Mouse (Mus musculus) heart, adult 18-20 months (tissue): ENCODE data around the gene Tmem131. TPM values are rescaled to one million over a fixed set of nuclear protein-coding genes. Genes with fewer than 3 reads are reported as not detected.
"Not testable (repeated sequence)": the region's sequence is repeated elsewhere in the genome, so short reads cannot be mapped to it uniquely, and the experiment has no call there.

Source experiments
- DNase-seq, 2 experiments: peaks; one replicate each; pipeline ENCODE4 v3.0.0; 2021 to 2022; ENCODE audit warnings: mixed read lengths in 1 of 2
- total RNA-seq, 2 experiments: library from RNA; stranded (reverse); gene quantifications; 2 replicates each; pipeline ENCODE4 v1.2.3; 2021

Tmem131 gene
- total RNA-seq, 2 experiments from 2014 or later: 24.2 to 29.6 TPM

DNA sequence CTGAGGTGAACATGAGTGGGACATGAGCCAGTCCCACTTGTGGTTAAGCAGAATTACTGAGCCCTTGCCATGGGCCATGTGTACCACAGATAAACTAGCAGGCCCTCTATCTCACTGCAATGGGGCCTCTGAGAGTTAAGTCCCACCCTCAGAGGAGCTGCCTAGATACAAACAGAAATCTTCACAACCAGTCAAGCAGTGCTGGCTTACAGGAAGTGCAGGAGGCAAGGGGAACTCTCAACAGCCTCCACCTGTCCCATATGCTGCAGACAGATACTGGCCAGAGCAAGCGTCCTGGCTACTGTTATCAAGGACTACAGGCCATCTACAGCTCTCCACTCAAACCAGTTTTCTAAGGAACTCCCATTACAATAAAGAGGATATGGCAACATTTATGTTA is 23.7 kb downstream of the Tmem131 start:
- DNase-seq: peak; percentile 50 to 64

DNA sequence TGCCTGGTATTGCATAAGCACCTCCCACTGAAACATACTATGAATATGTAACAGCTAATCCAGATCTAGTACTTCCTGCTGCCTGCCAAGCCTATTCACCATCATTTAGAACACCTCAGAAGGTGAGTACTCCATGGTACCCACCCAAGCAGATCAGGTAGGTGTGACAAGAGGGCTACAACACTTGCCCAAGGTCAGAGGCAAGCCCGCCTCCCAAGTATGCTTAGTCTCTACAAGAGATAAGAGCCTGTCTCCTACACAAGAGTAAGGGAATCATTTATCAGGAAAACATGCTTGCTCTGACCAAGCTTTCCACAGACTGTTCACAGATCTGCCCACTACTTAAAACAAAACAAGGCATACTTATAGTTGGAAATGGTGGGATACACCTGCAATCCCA is 26.0 kb downstream of the Tmem131 start:
- DNase-seq: no peak

DNA sequence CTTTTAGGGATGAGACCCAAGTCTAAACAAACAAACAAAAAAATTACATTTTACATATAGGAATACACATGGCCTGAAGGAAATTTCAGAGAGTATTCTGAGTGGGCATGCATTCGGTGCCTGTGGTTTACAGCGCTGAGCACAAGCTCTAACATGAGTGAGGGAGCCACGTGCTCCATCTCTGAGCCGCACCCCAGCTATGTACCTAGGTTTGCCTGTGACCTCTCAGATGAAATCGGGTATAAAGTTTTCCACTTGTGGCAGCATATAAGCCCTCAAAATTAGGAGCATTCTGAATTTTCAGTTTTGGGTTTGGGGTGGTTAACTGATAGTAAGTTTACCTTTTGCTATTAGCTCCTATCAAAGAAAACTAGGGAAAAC is 28.3 kb downstream of the Tmem131 start:
- no peak for DNase-seq

DNA sequence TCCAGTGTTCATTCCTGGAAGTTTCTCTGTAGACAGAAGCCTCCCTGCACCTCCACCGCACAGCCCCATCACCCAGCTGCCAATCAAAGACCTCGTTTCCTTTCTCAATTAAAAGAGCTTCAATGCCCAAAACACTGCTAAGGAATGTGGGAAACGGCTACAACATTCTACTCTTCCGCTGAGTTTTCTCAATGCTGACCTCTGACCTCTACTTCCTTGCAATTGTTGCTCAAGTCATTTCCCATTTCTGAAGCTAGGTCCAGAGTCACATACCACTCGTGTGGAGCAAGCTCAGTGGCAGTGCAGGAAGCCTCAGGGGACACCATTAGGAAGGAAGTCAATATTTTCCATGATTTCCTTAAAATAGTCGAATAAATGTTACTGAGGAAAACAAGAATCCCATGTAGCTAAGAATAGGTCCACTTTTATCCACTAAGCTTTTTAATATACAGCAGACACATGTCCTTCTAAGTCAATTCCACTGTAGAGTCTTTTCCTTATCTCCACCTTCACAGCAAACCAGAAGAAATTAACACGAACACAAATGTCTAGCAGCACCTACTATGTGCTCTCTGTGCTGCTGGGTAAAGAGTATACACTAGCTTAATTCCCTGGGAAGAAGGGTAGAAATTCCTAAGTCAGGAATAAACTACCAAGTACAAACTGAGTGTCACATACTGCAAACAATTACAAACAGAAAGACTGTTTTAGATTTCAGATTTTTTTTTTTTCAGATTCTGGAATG is 28.8 kb downstream of the Tmem131 start:
- DNase-seq: peak; percentile 60 to 82

DNA sequence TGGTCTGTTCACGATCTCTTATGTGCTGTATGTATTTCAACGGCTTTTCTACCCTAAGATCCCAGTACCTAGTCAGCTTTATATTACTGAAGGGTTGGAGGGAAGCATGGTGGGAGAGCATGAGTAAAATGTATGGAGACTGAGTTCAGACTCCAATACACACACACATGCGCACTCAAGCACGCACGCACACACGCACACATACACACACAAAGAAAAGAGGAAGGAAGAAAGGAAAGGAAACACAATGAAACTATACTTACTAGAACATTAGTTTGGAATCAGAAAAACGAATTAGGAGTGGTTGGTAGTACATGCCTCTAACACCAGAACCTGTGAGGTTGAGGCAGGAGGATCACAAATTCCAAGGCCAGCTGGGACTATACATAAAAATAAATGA is 29.7 kb downstream of the Tmem131 start:
- DNase-seq: no peak

DNA sequence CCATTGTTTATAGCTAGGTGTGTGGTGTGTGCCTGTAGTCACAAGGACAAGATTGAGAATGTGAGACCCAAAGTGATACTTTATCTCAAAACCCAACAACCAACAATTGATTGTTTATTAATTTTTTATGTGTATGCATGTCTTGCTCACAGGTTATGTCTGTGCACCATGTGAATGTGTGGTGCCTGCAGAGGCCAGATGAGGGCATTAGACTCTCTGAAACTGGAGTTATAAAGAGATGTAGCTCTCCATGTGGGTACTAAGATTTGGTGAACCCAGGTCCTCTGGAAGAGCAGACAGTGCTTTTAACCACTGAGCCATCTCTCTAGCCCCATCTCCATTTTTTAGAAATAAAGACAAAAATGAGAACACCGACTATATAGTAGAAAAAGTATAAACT is 31.2 kb downstream of the Tmem131 start:
- no peak for DNase-seq

DNA sequence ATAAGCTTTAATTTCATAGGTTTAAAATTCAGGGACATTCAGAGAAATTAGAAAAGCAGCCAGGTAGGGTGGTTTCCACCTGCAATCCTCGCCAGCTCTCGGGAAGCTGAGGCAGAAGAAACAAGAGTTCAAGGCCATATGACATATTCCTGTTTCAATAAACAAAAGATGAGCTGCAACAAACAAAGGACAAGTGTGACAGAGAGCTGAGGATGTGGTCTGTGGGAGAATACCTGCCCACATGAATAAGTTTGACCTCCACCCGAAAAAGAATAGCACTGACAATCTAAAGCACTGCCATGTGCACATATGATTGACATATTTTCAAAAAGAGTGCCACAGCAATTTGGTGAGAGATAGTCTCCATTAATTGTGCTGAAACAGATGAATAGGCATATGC is 31.9 kb downstream of the Tmem131 start:
- no peak for DNase-seq

DNA sequence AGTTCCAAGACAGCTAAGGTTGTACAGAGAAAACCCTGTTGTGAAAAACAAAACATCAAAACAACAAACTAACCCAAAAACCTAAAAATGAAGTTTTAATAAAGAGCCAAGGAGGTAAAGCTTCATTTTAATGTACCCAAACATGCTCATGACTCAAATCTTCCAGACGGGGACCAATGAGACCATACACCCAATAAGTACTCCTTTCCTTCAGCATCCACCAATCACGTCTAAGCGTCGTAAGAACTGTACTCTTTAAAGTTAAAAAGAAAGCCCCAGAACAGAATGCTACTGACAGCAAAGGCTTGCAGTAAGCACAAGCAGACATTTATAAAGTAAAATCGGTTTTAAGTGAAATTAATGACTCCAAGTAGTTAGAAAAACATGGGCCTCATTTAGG is 33.1 kb downstream of the Tmem131 start:
- no peak for DNase-seq

DNA sequence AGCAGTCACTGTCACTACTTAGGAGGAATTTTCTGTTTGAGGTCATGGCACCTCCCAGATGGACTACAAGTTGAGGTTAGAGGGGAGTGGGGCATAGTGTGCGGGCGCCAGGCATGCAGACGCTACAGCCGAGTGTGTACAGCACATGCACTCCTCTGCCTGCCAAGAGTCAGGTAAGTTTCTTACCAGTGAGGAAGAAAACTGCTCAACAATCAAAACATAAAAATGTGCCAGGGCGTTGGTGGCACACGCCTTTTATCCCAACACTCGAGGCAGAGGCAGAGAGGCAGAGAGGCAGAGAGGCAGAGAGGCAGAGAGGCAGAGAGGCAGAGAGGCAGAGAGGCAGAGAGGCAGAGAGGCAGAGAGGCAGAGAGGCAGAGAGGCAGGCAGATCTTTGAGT is 33.5 kb downstream of the Tmem131 start:
- DNase-seq: not testable (repeated sequence)

DNA sequence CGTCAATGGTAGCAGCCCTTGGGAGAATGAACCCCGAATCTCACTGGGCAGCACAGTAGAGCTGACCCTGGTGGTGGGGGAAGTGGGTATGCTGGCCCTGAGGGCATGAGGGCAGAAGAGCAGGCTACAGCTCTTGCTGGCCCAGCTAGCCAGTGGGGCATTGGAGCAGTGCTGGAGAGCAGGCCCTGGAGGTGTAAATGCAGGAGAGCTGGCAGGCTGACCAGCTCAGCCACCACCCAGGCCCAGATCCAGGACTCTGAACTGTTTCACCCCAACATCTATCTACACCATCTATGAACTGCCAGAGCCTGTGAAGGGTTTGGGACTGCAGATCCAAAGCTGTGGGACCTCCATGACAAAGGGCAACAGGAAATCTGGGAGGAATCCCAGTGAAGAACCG is 38.2 kb downstream of the Tmem131 start:
- DNase-seq: no peak

DNA sequence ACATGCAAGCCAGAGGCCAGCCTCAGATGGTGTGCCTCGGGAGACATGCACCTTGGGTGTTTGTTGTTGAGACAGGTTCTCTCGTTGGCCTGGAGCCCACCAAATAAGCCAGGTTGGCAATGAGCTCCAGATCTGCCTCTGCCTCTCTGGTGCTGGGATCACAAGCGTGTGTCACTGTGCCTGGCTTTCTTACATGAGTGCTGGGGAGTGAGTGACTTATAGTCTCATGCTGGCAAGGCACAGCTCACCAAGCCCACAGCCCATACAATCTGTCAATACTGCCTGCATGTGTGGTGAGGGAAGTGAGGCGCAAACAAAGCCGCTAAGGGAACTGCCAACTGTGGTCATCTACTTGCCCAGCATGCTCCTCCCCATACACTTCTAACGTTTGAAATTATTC is 39.0 kb downstream of the Tmem131 start:
- no peak for DNase-seq

DNA sequence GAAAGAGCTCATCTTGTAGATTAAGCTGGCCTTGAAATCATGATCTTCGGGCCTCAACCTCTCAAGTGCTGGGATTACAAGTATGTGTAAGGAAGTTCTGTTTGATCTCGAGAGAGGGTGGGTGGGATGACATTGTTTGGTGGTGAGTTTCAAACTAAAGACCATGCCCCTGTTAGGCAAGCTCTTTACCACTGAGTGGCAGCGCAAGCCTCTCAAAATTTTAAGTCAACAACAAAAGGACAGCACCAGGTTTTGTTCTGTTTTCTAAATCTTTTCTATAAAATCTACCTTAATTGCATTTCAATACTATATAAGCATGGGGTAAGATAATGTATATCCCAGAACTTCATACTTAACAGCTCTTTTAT is 39.4 kb downstream of the Tmem131 start:
- DNase-seq: no peak

DNA sequence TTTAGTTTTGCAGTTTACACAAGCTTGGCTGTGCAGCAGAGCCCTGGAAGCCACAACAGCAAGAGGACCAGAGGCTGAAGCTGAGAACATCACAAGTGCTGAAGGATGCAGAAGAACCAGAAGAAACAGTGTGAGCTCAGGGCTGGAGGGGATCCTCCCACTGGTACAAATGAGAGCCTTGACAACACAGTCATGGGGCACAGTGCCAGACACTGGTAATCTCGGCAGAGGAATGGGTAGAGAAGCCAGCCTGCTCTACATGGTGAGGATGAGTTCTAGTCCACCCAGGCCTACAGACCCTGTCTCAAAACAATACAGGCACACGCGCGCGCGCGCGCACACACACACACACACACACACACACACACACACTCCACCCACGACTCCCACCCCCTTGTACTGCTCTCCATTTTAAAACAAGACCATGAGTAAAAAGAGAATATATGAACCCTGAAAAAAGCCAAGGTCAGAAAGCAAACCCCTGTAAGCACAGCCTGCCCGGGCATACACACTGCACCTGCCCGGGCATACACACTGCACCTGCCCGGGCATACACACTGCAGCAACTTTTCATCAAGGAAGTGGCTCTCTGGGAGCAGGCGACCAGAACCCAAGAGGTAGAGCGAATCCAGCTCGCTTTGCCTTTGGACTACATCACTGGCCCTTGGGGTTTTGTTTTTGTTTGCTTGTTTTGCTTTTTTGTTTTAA is 39.9 kb downstream of the Tmem131 start:
- no peak for DNase-seq

DNA sequence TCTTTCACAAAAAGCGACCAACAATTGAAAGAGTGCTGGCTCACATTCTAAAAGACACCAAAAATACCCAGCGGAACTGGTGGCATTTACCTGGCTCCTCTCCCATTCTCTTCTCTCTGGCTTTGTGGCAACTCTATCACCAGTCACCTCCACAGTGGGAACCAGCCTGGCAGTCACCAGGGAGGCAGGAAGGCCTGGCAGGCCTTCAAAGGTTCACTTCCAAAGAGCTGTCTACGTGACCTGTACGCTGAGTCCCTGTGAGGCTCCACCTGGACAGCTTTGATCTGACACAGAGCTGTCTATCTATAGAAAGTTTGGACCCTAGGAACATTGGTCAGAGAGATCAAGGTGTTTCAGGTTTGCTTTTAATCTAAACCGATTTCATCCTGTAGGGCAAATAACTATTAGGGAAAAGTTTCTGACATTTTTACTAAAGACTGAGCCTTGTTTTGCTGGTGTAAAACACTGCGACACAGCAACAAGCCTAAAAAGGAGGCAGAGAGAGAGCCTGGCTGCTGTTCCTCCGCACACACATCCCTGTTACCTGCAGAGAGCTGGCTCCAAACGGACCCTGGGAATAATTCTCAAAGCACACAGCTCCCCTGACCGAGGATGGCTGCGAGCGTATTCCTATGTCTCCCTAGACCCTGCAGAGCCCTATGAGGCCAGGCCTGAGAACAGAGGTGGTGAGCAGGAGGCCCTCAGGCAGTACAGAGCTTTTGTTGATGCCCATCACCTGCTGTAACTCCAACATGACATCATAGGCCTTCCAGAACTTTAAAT is 40.7 kb downstream of the Tmem131 start:
- DNase-seq: peak; percentile 57 to 75

DNA sequence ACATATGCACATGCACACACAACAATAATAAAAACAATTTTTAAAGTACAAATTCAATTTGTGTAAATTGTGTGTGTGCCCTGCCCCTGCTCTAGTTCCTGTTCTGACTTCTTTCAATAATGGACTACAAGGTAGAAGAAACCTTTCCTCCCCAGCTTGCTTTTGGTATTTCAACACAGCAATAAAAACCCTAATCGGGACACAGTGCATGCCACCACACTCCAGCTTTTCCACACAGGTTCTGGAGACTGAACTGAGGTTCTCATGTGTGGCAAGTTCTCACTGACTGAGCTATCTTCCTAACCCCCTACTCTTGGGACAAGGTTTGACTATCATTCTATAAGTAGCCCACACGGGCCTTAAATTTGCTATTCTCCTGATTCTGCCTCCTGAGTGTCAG is 43.8 kb downstream of the Tmem131 start:
- DNase-seq: no peak

DNA sequence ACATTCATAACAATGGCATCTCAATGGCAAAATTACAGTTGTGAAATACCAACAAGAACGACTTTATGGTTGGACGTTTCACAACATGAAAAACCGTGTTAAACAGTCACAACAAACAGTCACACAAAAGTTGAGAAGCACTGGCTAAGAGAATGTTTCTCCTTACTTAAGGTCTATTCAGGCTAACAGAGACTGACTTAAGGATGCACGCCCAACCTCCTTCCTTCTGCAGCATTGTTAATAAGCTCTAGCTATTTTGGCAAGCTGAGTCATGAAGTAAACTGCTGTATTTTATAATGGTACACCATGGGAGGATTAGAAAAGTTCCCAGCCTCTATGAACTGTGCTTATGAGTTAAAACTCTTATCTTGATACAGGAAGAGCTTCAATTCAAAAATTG is 47.0 kb downstream of the Tmem131 start:
- DNase-seq: no peak

DNA sequence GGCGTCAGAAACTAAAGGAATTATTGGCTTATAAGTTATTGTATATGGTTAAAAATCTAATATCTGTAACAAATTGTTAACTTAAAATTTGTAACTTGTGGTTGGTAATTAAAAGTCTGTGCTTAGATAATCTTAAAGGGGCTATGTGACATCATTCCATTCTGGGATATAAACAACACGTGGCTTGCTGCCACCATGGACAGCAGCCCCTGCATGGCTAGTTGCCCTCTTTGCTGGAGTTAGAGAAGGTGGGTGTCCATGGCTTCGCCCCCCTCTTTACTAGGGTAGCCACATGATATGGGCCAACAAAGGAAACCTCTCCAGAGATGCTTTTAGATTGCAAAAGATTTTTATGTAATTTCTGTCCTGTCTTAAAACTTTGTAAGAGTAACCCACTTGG is 48.0 kb downstream of the Tmem131 start:
- no peak for DNase-seq

DNA sequence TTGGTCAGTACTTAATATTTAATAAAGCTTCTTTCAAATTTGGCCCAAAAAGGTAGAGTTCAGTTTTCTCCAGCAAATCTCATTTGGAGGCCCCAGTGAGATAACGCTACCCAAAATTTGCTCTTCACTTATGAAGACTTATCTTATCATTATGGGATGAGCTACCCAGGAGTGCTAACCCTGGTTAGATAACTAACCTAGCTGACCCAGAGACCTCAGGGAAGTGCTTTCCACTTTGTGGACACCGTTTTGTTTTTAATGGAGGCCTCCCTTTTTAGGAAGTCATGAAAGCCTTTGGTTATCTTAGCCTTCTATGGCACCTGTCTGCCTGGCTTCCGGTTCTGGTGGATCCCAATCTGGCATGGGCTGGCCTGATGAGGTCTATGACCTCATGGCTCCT is 49.3 kb downstream of the Tmem131 start:
- DNase-seq: no peak

DNA sequence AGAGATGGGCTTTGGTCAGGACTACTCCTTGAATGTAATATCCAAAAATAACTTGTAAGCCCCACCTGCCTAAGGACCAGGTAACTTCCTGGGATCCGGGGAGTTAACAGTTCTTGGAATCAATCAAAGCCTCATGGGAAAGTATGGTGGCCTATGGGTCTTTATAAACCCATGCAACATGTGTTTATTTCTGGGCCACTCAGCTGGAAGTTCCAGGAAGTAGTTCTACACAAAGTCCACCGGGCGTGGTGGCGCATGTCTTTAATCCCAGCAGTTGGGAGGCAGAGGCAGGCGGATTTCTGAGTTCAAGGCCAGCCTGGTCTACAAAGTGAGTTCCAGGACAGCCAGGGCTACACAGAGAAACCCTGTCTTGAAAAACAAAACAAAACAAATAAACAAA is 49.7 kb downstream of the Tmem131 start:
- not testable (repeated sequence) for DNase-seq

DNA sequence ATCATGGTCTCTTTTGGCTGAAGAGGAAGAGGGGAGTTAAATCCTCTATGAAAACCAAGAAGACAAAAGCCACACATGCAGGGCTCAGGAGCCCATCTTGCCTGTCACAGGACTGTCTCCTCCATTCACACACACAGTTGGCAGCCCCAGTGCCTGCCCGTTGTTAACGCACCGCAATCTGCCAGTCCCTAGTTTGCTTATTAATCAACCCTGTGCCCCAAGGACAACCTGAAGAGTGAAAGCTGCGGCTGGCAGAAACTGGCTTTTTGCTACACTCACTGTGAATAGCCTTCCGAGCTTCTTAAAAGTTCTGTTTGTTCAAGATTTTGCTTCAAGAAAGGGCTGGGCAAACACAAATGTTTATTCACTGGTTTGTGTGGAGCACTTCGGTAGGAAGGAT is 50.3 kb downstream of the Tmem131 start:
- no peak for DNase-seq

DNA sequence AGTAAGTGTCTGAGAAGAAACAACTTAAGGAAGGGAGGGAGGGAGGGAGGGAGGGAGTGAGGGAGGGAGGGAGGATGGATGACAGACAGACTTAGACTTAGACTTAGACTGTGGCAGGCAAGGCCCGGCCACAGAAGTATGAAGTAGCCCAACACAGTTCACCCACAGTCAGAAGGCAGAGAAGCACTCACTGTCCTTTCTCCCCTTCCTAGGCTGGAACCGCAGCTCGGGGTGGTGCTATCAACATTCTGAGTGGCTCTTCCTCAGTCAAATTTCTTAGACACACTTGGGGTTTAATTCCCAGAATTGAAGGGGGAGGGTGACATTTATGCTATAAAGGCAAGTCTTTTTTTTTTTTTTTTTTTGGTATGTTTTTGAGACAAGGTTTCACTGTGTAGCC is 51.0 kb downstream of the Tmem131 start:
- DNase-seq: no peak

DNA sequence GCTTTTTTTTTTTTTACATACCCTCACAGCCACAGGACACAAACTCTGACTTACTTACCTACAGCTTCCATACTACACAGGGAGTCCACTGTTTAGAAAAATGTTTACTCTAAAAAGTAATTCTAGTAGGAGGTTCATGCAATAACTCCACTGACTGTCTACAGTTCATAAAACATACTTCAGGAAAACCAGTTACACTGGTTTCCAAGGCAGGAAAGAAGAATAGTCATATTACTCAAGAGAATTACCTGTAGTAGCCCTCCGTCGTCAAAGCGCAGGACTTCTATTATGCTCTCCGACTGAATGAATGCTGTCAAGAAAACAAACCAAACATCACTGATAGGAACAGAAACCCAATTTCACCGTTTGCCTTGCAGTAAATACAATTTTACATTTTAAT is 54.5 kb downstream of the Tmem131 start:
- no peak for DNase-seq

DNA sequence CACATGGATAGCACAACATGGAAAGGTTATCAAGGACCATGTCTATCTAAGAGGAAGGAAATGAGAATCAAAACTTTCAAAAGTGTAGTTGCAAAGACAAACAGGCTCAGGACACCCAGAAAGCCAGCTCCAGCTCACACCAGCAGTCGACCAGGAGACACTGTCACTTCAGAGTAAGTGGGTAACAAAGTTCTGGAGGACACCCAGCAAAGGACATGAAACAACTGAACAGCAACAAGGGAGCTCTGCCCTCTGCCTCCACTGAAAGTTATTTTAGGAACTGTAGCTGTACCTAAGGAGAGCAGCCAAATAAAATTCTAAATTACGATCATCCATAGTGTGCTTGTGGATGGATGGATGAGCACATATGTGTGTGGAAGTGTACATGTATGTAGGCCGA is 56.3 kb downstream of the Tmem131 start:
- peak in 1 of 2 experiments; percentile 71 for DNase-seq
